Mouse (Mus musculus) erythroblast, embryonic 14.5 days (primary cell): ENCODE data around the gene Slc15a2.

Source experiments
- GATA1 ChIP-seq: IDR thresholded peaks from 2 replicates; pipeline ENCODE4 v1.6.1; 2012; ENCODE audit warnings: low read length, inconsistent platforms, mixed read lengths
- TAL1 ChIP-seq: IDR thresholded peaks from 3 replicates; pipeline ENCODE4 v1.6.1; 2012; ENCODE audit warnings: low read length, inconsistent platforms, mixed read lengths

GRCm38 (mm10) chr16:36820747-36821146 is 36.0 kb upstream of the Slc15a2 start:
- no peak for TF ChIP-seq GATA1
- no peak for TF ChIP-seq TAL1
